Mouse (Mus musculus): Measurements from ENCODE around the gene Phlda1.
A peak's percentile ranks its signal among the peaks of the same experiment; 100 is the strongest.
"Not testable (repeated sequence)": the region's sequence is repeated elsewhere in the genome, so short reads cannot be mapped to it uniquely, and the experiment has no call there.

Phlda1 gene

GRCm38 (mm10) chr10:111506101-111506925, at the start of gene Phlda1:
Gene Phlda1, plus strand, starts transcription at chr10:111506286.
- peak; percentile 92 to 93 for DNase-seq

GRCm38 (mm10) chr10:111458088-111458487, 48.0 kb upstream of the Phlda1 start:
- DNase-seq = no peak

GRCm38 (mm10) chr10:111459040-111459439, 47.0 kb upstream of the Phlda1 start:
- no peak for DNase-seq

- no peak for DNase-seq
These were observed 46.2 kb upstream of the Phlda1 start for GRCm38 (mm10) chr10:111459874-111460273.

- DNase-seq = no peak
These were observed 45.7 kb upstream of the Phlda1 start for GRCm38 (mm10) chr10:111460381-111460780.

- DNase-seq = no peak
These were observed 41.3 kb upstream of the Phlda1 start for GRCm38 (mm10) chr10:111464833-111465232.

GRCm38 (mm10) chr10:111465409-111465808, 40.7 kb upstream of the Phlda1 start:
- peak in 1 of 2 experiments; percentile 5 for DNase-seq

- DNase-seq = peak; percentile 69 to 75
These were observed 34.9 kb upstream of the Phlda1 start for GRCm38 (mm10) chr10:111471166-111471565.

GRCm38 (mm10) chr10:111472686-111473510, 33.2 kb upstream of the Phlda1 start, which contains the start of gene Nap1l1:
Gene Nap1l1, plus strand, starts transcription at chr10:111473223.
- peak; percentile 98 to 99 for DNase-seq

- peak in 1 of 2 experiments; percentile 57 for DNase-seq
These were observed 32.3 kb upstream of the Phlda1 start for GRCm38 (mm10) chr10:111473511-111474371.

- DNase-seq = no peak
These were observed 29.8 kb upstream of the Phlda1 start for GRCm38 (mm10) chr10:111476301-111476700.

- no peak for DNase-seq
These were observed 29.0 kb upstream of the Phlda1 start for GRCm38 (mm10) chr10:111476989-111477510.

- DNase-seq = no peak
These were observed 26.5 kb upstream of the Phlda1 start for GRCm38 (mm10) chr10:111479599-111479998.

GRCm38 (mm10) chr10:111482654-111483053, 23.4 kb upstream of the Phlda1 start:
- no peak for DNase-seq

- DNase-seq = no peak
These were observed 22.0 kb upstream of the Phlda1 start for GRCm38 (mm10) chr10:111484079-111484478.

GRCm38 (mm10) chr10:111488793-111489192, 17.3 kb upstream of the Phlda1 start:
- DNase-seq = peak in 1 of 2 experiments; percentile 23

GRCm38 (mm10) chr10:111490079-111490478, 16.0 kb upstream of the Phlda1 start:
- DNase-seq = not testable (repeated sequence)

GRCm38 (mm10) chr10:111495888-111496287, 10.2 kb upstream of the Phlda1 start:
- no peak for DNase-seq

- no peak for DNase-seq
These were observed 6.2 kb upstream of the Phlda1 start for GRCm38 (mm10) chr10:111499892-111500291.

GRCm38 (mm10) chr10:111503071-111503470, 3.0 kb upstream of the Phlda1 start:
- DNase-seq = peak; percentile 88 to 89

- DNase-seq = no peak
These were observed 2.4 kb upstream of the Phlda1 start for GRCm38 (mm10) chr10:111503716-111504115.

- DNase-seq = no peak
These were observed 1.5 kb upstream of the Phlda1 start for GRCm38 (mm10) chr10:111504606-111505005.
